Mouse (Mus musculus) forebrain, embryonic 13.5 days (tissue): ENCODE measurements around the gene Dynlt1f. TPM values are rescaled to one million over a fixed set of nuclear protein-coding genes. Genes with fewer than 3 reads are reported as not detected.
"Not testable (repeated sequence)": the region's sequence is repeated elsewhere in the genome, so short reads cannot be mapped to it uniquely, and the experiment has no call there.

Experiments used
- ATAC-seq: fragments of 200-750 bp; cut with Nextera tagmentation; 2 replicates; pipeline ENCODE4 v1.8.0; 2017
- H3K27ac ChIP-seq: fragments of 300-500 bp; sonication (generic); 2 replicates; pipeline ENCODE4 v1.5.1; 2015; ENCODE audit warnings: inconsistent platforms, mild to moderate bottlenecking, moderate library complexity
- H3K27me3 ChIP-seq: fragments of 300-500 bp; sonication (generic); 2 replicates; pipeline ENCODE4 v1.6.1; 2015; ENCODE audit warnings: mild to moderate bottlenecking, inconsistent platforms
- H3K36me3 ChIP-seq: fragments of 300-500 bp; sonication (generic); 2 replicates; pipeline ENCODE4 v1.6.1; 2015; ENCODE audit warnings: mild to moderate bottlenecking, inconsistent platforms; ENCODE audit not compliant: poor library complexity, severe bottlenecking
- H3K4me1 ChIP-seq: fragments of 300-500 bp; sonication (generic); 2 replicates; pipeline ENCODE4 v1.6.1; 2015; ENCODE audit warnings: inconsistent platforms
- H3K4me2 ChIP-seq: fragments of 300-500 bp; sonication (generic); 2 replicates; pipeline ENCODE4 v1.6.1; 2015; ENCODE audit warnings: inconsistent platforms, mild to moderate bottlenecking, moderate library complexity
- H3K4me3 ChIP-seq: fragments of 300-500 bp; sonication (generic); 2 replicates; pipeline ENCODE4 v1.5.1; 2015; ENCODE audit warnings: mild to moderate bottlenecking, inconsistent platforms
- H3K9ac ChIP-seq: fragments of 300-500 bp; sonication (generic); 2 replicates; pipeline ENCODE4 v1.6.1; 2015; ENCODE audit warnings: mild to moderate bottlenecking, inconsistent platforms
- H3K9me3 ChIP-seq: fragments of 300-500 bp; sonication (generic); replicated peaks from 2 replicates; pipeline ENCODE4 v1.6.1; 2016; ENCODE audit warnings: inconsistent platforms
- WGBS: fragments of 180-500 bp; shearing (Covaris S2); methylation state at CpG from one replicate; pipeline ENCODE4 v1.1.7; 2015; 5-methylcytosine and 5-hydroxymethylcytosine counted together
- polyA plus RNA-seq: library from polyadenylated mRNA; unstranded; fragments of >200 nt; fragmentation: Nextera tagmentation; extraction: Ambion mirVana; gene quantifications from 2 replicates; pipeline ENCODE4 v1.2.1, GENCODE M21; 2015

Gene Dynlt1f
- 317 and 334 TPM in 2 replicates for polyA plus RNA-seq

GRCm38 (mm10) chr17:6655567-6656281 lies at the start of gene Dynlt1f:
Dynlt1f (minus strand) TSS chr17:6655900.
- not testable (repeated sequence) for H3K36me3 ChIP-seq, H3K9me3 ChIP-seq, H3K4me1 ChIP-seq, H3K27me3 ChIP-seq
- peak within 1 kb of the TSS; percentile 76 for H3K27ac ChIP-seq
- H3K9ac ChIP-seq = peak within 1 kb of the TSS; percentile 65
- WGBS = 5% methylated on average over 18 of the region's 33 CpGs
- H3K4me3 ChIP-seq = peak within 1 kb of the TSS; percentile 44
- ATAC-seq = peak; percentile 95
- H3K4me2 ChIP-seq = peak within 1 kb of the TSS; percentile 50

- not testable (repeated sequence) for H3K9ac ChIP-seq, H3K4me1 ChIP-seq, H3K9me3 ChIP-seq, H3K36me3 ChIP-seq, H3K4me2 ChIP-seq, H3K4me3 ChIP-seq, H3K27me3 ChIP-seq
- 38% methylated on average over 8 of the region's 9 CpGs for WGBS
- H3K27ac ChIP-seq = peak overlapping the region; percentile 70
- peak; percentile 94 for ATAC-seq
These were observed 47.9 kb upstream of the Dynlt1f start for GRCm38 (mm10) chr17:6703381-6704270.

- not testable (repeated sequence) for H3K9ac ChIP-seq, H3K4me3 ChIP-seq, H3K4me1 ChIP-seq, H3K27me3 ChIP-seq, H3K36me3 ChIP-seq, H3K4me2 ChIP-seq, H3K27ac ChIP-seq, H3K9me3 ChIP-seq
- peak; percentile 58 for ATAC-seq
- WGBS = 44% methylated on average over 2 of the region's 8 CpGs
These were observed 47.0 kb upstream of the Dynlt1f start for GRCm38 (mm10) chr17:6702625-6703221.

GRCm38 (mm10) chr17:6700077-6700476 lies 44.4 kb upstream of the Dynlt1f start:
- H3K9me3 ChIP-seq, ATAC-seq: not testable (repeated sequence)
- WGBS = 83% methylated on average over 4 of the region's 7 CpGs

GRCm38 (mm10) chr17:6699502-6699901 lies 43.8 kb upstream of the Dynlt1f start:
- H3K27ac ChIP-seq, H3K9ac ChIP-seq, H3K4me1 ChIP-seq, H3K9me3 ChIP-seq, H3K4me2 ChIP-seq, H3K36me3 ChIP-seq, H3K4me3 ChIP-seq, H3K27me3 ChIP-seq, ATAC-seq: not testable (repeated sequence)
- WGBS = 90% methylated on average over 9 of the region's 9 CpGs

More at GRCm38 (mm10) chr17:6700077-6700476, 44.4 kb upstream of the Dynlt1f start:
- H3K4me3 ChIP-seq, H3K4me1 ChIP-seq, H3K4me2 ChIP-seq, H3K27me3 ChIP-seq, H3K27ac ChIP-seq, H3K9ac ChIP-seq, H3K36me3 ChIP-seq: not testable (repeated sequence)

GRCm38 (mm10) chr17:6697224-6697775 lies 41.6 kb upstream of the Dynlt1f start:
- not testable (repeated sequence) for H3K27me3 ChIP-seq, H3K27ac ChIP-seq, H3K9ac ChIP-seq, H3K4me3 ChIP-seq, H3K36me3 ChIP-seq, H3K9me3 ChIP-seq, H3K4me2 ChIP-seq, H3K4me1 ChIP-seq
- ATAC-seq = peak; percentile 79
- 25% methylated on average over 4 of the region's 4 CpGs for WGBS

GRCm38 (mm10) chr17:6696521-6696920 lies 40.8 kb upstream of the Dynlt1f start:
- not testable (repeated sequence) for H3K4me2 ChIP-seq, H3K4me1 ChIP-seq, H3K27me3 ChIP-seq, H3K4me3 ChIP-seq, H3K9me3 ChIP-seq, H3K9ac ChIP-seq, H3K27ac ChIP-seq, H3K36me3 ChIP-seq
- 0 out of 2 replicates have a peak, but pooled peaks have one; percentile 28 for ATAC-seq
- WGBS = 60% methylated on average over 8 of the region's 8 CpGs

- H3K9me3 ChIP-seq, H3K4me3 ChIP-seq, H3K27me3 ChIP-seq, H3K4me1 ChIP-seq, H3K9ac ChIP-seq, H3K36me3 ChIP-seq, ATAC-seq, H3K4me2 ChIP-seq, H3K27ac ChIP-seq: not testable (repeated sequence)
- WGBS = 78% methylated on average over 9 of the region's 9 CpGs
These were observed 40.0 kb upstream of the Dynlt1f start for GRCm38 (mm10) chr17:6695712-6696111.

GRCm38 (mm10) chr17:6691596-6691995 lies 35.9 kb upstream of the Dynlt1f start:
- not testable (repeated sequence) for H3K9me3 ChIP-seq, H3K36me3 ChIP-seq, H3K27me3 ChIP-seq, H3K4me3 ChIP-seq, ATAC-seq, H3K27ac ChIP-seq, H3K4me2 ChIP-seq, H3K4me1 ChIP-seq, H3K9ac ChIP-seq
- 11% methylated on average over 2 of the region's 2 CpGs for WGBS

- not testable (repeated sequence) for H3K27me3 ChIP-seq, H3K4me2 ChIP-seq, H3K4me1 ChIP-seq, H3K9me3 ChIP-seq, H3K9ac ChIP-seq, H3K27ac ChIP-seq, ATAC-seq, H3K36me3 ChIP-seq, H3K4me3 ChIP-seq
- WGBS = 94% methylated on average over 2 of the region's 4 CpGs
These were observed 33.6 kb upstream of the Dynlt1f start for GRCm38 (mm10) chr17:6689344-6689743.

GRCm38 (mm10) chr17:6686299-6686971 lies 30.7 kb upstream of the Dynlt1f start:
- H3K9me3 ChIP-seq, ATAC-seq, H3K4me1 ChIP-seq, H3K27ac ChIP-seq, H3K27me3 ChIP-seq, H3K9ac ChIP-seq, H3K4me2 ChIP-seq, H3K36me3 ChIP-seq, H3K4me3 ChIP-seq: not testable (repeated sequence)
- WGBS = 82% methylated on average over 3 of the region's 4 CpGs
